ENCODE assay signal across 17 mouse cellular contexts in genomic region chr17:63684026-63684425, GRCm38 (mm10).
A peak's percentile ranks its signal among the peaks of the same experiment; 100 is the strongest.
DNase-seq lines count a peak whose midpoint lies in the region; ATAC-seq lines count a peak whose summit lies in the region.
"Had no signal": no experiment of that assay in that cellular context is flagged by ENCODE, and none has a peak within 500 bp of the region (broad histone marks: within the 10 kb centered on the region; RNA-seq: fewer than 3 reads in every experiment).

No protein-coding gene starts in this region.

- H3K4me3 ChIP-seq in heart, embryonic 11.5 days (ENCODE audit: low read depth, low read length) = no peak overlapping the region
- no peak overlapping the region for H3K4me3 ChIP-seq in midbrain, embryonic 16.5 days (ENCODE audit: low read depth, low read length)
- H3K4me3 ChIP-seq: embryonic facial prominence, embryonic 13.5 days; embryonic facial prominence, embryonic 15.5 days; erythroblast, embryonic 14.5 days; forebrain, embryonic 10.5 days; forebrain, embryonic 12.5 days had no signal

- no peaks in the 10 kb centered on the region for H3K27me3 ChIP-seq in heart, embryonic 11.5 days (ENCODE audit: control insufficient read depth, insufficient read depth, low read length)
- no peaks in the 10 kb centered on the region for H3K27me3 ChIP-seq in midbrain, embryonic 16.5 days (ENCODE audit: control insufficient read depth, insufficient read depth, low read depth, low read length)
- H3K27me3 ChIP-seq: embryonic facial prominence, embryonic 13.5 days; embryonic facial prominence, embryonic 15.5 days; forebrain, embryonic 12.5 days had no signal

- H3K9ac ChIP-seq in heart, embryonic 11.5 days (ENCODE audit: low read depth, low read length) = no peak overlapping the region
- no peak overlapping the region for H3K9ac ChIP-seq in midbrain, embryonic 16.5 days (ENCODE audit: low read depth, low read length)
- H3K9ac ChIP-seq: embryonic facial prominence, embryonic 13.5 days; embryonic facial prominence, embryonic 15.5 days; forebrain, embryonic 12.5 days had no signal

- no peaks in the 10 kb centered on the region for H3K4me1 ChIP-seq in heart, embryonic 11.5 days (ENCODE audit: control insufficient read depth, insufficient read depth, low read length)
- no peaks in the 10 kb centered on the region for H3K4me1 ChIP-seq in midbrain, embryonic 16.5 days (ENCODE audit: control insufficient read depth, insufficient read depth, low read length)
- H3K4me1 ChIP-seq: forebrain, embryonic 12.5 days had no signal

- H3K4me2 ChIP-seq in heart, embryonic 11.5 days = no peak overlapping the region
- no peak overlapping the region for H3K4me2 ChIP-seq in midbrain, embryonic 16.5 days (ENCODE audit: low read length)
- H3K4me2 ChIP-seq: embryonic facial prominence, embryonic 13.5 days; embryonic facial prominence, embryonic 15.5 days; forebrain, embryonic 12.5 days had no signal

- H3K9me3 ChIP-seq in heart, embryonic 11.5 days (replicated peaks; ENCODE audit: control insufficient read depth, low read length) = no peaks in the 10 kb centered on the region
- H3K9me3 ChIP-seq in midbrain, embryonic 16.5 days (replicated peaks; ENCODE audit: control insufficient read depth, low read length, poor library complexity, severe bottlenecking) = no peaks in the 10 kb centered on the region
- H3K9me3 ChIP-seq: embryonic facial prominence, embryonic 13.5 days; embryonic facial prominence, embryonic 15.5 days; forebrain, embryonic 10.5 days; forebrain, embryonic 12.5 days had no signal

- WGBS in heart, embryonic 11.5 days (ENCODE audit: insufficient replicate concordance) = 56% methylated on average over 3 of the region's 3 CpGs
- 89% methylated on average over 3 of the region's 3 CpGs for WGBS in midbrain, embryonic 16.5 days

- H3K36me3 ChIP-seq in heart, embryonic 11.5 days (ENCODE audit: control insufficient read depth, insufficient read depth, low read length) = no peaks in the 10 kb centered on the region
- no peaks in the 10 kb centered on the region for H3K36me3 ChIP-seq in midbrain, embryonic 16.5 days (ENCODE audit: control insufficient read depth, insufficient read depth, low read length)
- H3K36me3 ChIP-seq: embryonic facial prominence, embryonic 13.5 days; embryonic facial prominence, embryonic 15.5 days; forebrain, embryonic 10.5 days; forebrain, embryonic 12.5 days had no signal

- H3K27ac ChIP-seq in heart, embryonic 11.5 days (ENCODE audit: low read depth, low read length) = no peak overlapping the region
- no peak overlapping the region for H3K27ac ChIP-seq in midbrain, embryonic 16.5 days (ENCODE audit: low read length)
- H3K27ac ChIP-seq: embryonic facial prominence, embryonic 13.5 days; embryonic facial prominence, embryonic 15.5 days; forebrain, embryonic 10.5 days; forebrain, embryonic 12.5 days had no signal

- no peak for ATAC-seq in heart, embryonic 11.5 days (replicated peaks; ENCODE audit: insufficient number of reproducible peaks, low FRiP score, low TSS enrichment)
- no peak for ATAC-seq in midbrain, embryonic 16.5 days
- ATAC-seq: forebrain, embryonic 14.5 days; forebrain, embryonic 16.5 days had no signal

- DNase-seq in adrenal gland, postnatal 14 days = peak; percentile 16
- no peak for DNase-seq in adrenal gland, postnatal 25 days
- peak; percentile 67 for DNase-seq in ovary, adult 18-20 months (ENCODE audit: low spot score)
- no peak for DNase-seq in ovary, postnatal 14 days (ENCODE audit: low spot score)
- DNase-seq in MEL-GATA-1-ER (ENCODE audit: extremely low read depth, low read depth) = peak; percentile 63
- DNase-seq: adrenal gland, postnatal 10 days; cerebellum, adult 11 months; cerebellum, adult 8-10 months had no signal

Comparison
In these comparisons a context has a peak if more than half of its experiments do, and no peak if none do; other contexts are left out.
1. DNase-seq: peak in adrenal gland, postnatal 14 days (single experiment), ovary, adult 18-20 months (single experiment) and MEL-GATA-1-ER (single experiment); none in adrenal gland, postnatal 25 days (single experiment) and ovary, postnatal 14 days (single experiment).